Mouse (Mus musculus) liver, embryonic 11.5 days (tissue): ENCODE results near the gene Atp6v0a1. TPM values are rescaled to one million over a fixed set of nuclear protein-coding genes. Genes with fewer than 3 reads are reported as not detected.

ENCODE experiments used
- ATAC-seq: fragments of 200-750 bp; cut with Nextera tagmentation; replicated peaks from 2 replicates; pipeline ENCODE4 v1.8.0; 2017; ENCODE audit warnings: moderate number of reproducible peaks, mild to moderate bottlenecking, moderate TSS enrichment, moderate library complexity; ENCODE audit not compliant: low FRiP score
- DNase-seq: peaks from one replicate; pipeline ENCODE4 v3.0.0-alpha.2; 2017; ENCODE audit warnings: low spot score
- H3K27ac ChIP-seq: fragments of 300-500 bp; sonication (generic); 2 replicates; pipeline ENCODE4 v1.5.1; 2014; ENCODE audit warnings: mild to moderate bottlenecking, low read depth, low read length, control low read depth
- H3K27me3 ChIP-seq: fragments of 300-500 bp; sonication (generic); replicated peaks from 2 replicates; pipeline ENCODE4 v1.6.1; 2014; ENCODE audit warnings: low read length, mixed read lengths; ENCODE audit not compliant: control insufficient read depth, insufficient read depth
- H3K36me3 ChIP-seq: fragments of 300-500 bp; sonication (generic); 2 replicates; pipeline ENCODE4 v1.6.1; 2014; ENCODE audit warnings: mild to moderate bottlenecking, low read length, moderate library complexity, mixed read lengths; ENCODE audit not compliant: control insufficient read depth, insufficient read depth
- H3K4me1 ChIP-seq: fragments of 300-500 bp; sonication (generic); replicated peaks from 2 replicates; pipeline ENCODE4 v1.6.1; 2014; ENCODE audit warnings: low read length, mixed read lengths; ENCODE audit not compliant: control insufficient read depth, insufficient read depth
- H3K4me2 ChIP-seq: fragments of 300-500 bp; sonication (generic); 2 replicates; pipeline ENCODE4 v1.6.1; 2014; ENCODE audit warnings: mild to moderate bottlenecking, control low read depth, moderate library complexity
- H3K4me3 ChIP-seq: fragments of 300-500 bp; sonication (generic); 2 replicates; pipeline ENCODE4 v1.5.1; 2014; ENCODE audit warnings: low read depth, low read length, control low read depth
- H3K9ac ChIP-seq: fragments of 300-500 bp; sonication (generic); 2 replicates; pipeline ENCODE4 v1.6.1; 2014; ENCODE audit warnings: low read depth, low read length, control low read depth
- H3K9me3 ChIP-seq: fragments of 300-500 bp; sonication (generic); 2 replicates; pipeline ENCODE4 v1.6.1; 2016; ENCODE audit warnings: low read length, inconsistent platforms, mixed read lengths; ENCODE audit not compliant: control insufficient read depth
- WGBS: fragments of 180-500 bp; shearing (Covaris S2); extraction: QIAGEN DNeasy Blood & Tissue Kit; methylation state at CpG from one replicate; pipeline ENCODE4 v1.1.7; 2014; 5-methylcytosine and 5-hydroxymethylcytosine counted together
- polyA plus RNA-seq: library from polyadenylated mRNA; unstranded; fragments of >200 nt; fragmentation: Nextera tagmentation; extraction: Ambion mirVana; gene quantifications from 2 replicates; pipeline ENCODE4 v1.2.1, GENCODE M21; 2014

The Atp6v0a1 gene
- polyA plus RNA-seq, 1 experiment from 2014 or later: 60.0 TPM

DNA sequence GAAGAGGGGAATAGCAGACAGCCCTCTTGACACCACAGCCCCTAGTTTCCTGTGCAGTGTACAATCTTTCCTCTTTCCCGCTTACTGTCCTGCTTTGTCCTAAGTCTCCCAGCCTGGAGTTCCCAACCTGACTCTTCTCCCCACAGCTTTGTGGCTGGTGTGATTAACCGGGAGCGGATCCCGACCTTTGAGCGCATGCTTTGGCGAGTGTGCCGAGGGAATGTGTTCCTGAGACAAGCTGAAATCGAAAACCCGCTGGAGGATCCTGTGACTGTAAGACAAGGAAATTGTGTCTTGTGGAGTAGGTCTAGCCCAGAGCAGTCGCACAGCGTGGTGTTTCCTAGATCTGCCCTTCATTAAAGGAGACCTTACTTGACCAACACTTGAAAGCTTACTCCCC lies 17.9 kb downstream of the Atp6v0a1 start:
- WGBS: 86% methylated on average over 11 of the region's 11 CpGs
- Histone ChIP-seq H3K4me2 (no peak overlapping the region), H3K27me3 (no peaks in the 10 kb centered on the region), H3K4me1 (0 out of 2 replicates have a peak, but pooled peaks cover 5% of the 10 kb centered on the region), H3K27ac (no peak overlapping the region), H3K36me3 (peaks cover 43% of the 10 kb centered on the region), H3K9me3 (no peaks in the 10 kb centered on the region), H3K4me3 (no peak overlapping the region), H3K9ac (no peak overlapping the region)
- no peak for ATAC-seq
- no peak for DNase-seq

DNA sequence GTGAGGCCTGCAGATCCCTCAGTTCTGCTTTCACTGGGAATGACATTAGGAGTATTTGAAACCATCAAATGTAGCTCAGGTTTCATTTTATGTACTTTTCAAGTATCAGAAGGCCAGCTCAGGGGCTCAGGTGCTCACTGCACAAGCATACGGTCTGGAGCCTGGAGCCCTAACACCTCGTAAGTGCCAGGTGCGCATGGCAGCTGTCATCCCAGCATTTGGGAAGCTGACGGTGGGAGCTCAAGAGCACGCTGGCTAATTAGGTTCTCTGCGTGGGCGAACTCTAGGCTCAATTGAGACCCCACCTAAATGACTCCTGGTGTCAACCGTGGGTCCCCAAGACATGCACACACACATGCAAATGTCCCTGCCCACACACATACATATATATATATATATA lies 20.1 kb downstream of the Atp6v0a1 start:
- ATAC-seq (no peak), DNase-seq (no peak)
- Histone ChIP-seq H3K4me3 (no peak overlapping the region), H3K4me1 (0 out of 2 replicates have a peak, but pooled peaks cover 5% of the 10 kb centered on the region), H3K4me2 (no peak overlapping the region), H3K9me3 (no peaks in the 10 kb centered on the region), H3K36me3 (peaks cover 43% of the 10 kb centered on the region), H3K27ac (no peak overlapping the region), H3K9ac (no peak overlapping the region), H3K27me3 (no peaks in the 10 kb centered on the region)
- 93% methylated on average over 8 of the region's 8 CpGs for WGBS

DNA sequence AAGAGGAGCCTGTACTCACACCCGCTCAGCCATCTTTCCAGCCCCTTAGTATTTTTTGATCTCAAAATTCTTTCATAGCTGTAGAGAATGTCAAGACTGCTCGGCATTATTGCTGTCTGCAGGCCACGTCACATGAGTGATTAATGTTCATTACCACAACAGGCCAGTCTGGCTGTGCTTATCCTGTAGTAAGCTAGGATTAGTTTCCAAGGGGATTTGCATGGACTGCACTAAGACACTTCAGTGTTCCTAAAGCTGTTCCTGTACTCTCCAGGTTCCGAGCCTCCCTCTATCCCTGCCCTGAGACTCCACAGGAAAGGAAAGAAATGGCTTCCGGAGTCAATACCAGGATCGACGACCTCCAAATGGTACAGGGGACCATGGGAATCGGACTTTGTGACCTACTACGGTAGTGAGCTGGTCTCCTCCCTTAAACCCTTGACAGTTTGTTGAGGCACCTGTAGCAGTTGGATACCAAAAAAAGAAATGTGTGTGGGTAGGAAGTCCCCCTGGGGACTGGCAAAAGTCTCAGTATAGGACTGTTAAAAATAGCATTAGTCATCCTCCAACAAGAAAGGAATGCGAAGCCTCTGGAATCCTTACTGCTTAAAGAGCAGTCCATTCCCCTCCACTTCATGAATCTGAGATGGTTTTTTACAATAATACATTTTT lies 21.0 kb downstream of the Atp6v0a1 start:
- no peaks in the 10 kb centered on the region for H3K27me3 ChIP-seq
- DNase-seq (no peak), ATAC-seq (no peak)
- no peak overlapping the region for H3K4me3 ChIP-seq
- 89% methylated on average over 10 of the region's 10 CpGs for WGBS
- H3K4me2 ChIP-seq: no peak overlapping the region
- H3K9ac ChIP-seq: no peak overlapping the region
- H3K27ac ChIP-seq: no peak overlapping the region
- H3K4me1 ChIP-seq: 0 out of 2 replicates have a peak, but pooled peaks cover 5% of the 10 kb centered on the region
- no peaks in the 10 kb centered on the region for H3K9me3 ChIP-seq
- peaks cover 43% of the 10 kb centered on the region for H3K36me3 ChIP-seq

DNA sequence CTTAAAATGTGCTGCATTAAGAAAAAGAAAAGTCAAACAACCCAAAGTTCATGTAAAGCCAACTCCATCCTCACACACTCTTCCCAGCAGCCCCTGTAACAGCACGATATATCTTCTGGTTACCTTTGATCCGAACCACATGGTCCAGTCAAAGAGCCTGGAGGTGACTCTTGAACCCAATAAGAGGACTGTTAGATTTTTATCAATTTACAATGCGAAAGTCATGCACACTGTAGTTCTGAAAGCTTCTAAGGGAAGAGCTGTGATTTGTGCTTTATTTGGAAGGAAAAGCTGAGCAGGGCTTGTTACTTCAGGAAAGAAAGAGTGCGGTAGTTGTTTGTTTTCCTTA lies 21.5 kb downstream of the Atp6v0a1 start:
- no peak for ATAC-seq
- peaks cover 40% of the 10 kb centered on the region for H3K36me3 ChIP-seq

DNA sequence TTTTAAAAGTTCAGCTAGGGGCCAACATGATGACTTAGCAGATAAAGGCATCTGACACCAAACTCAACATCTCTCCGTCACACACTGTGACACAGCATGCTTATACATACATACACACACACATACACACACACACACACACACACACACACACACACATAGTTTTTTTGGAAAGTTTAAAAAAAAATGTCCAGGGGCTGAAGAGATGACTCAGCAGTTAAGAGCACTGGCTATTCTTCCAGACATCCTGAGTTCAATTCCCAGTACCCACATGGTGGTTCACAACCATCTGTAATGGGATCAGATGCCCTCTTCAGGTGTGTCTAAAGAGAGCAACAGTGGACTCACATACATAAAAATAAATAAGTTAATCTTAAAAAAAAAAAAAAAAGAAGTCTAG lies 22.2 kb downstream of the Atp6v0a1 start:
- Histone ChIP-seq H3K36me3 (peaks cover 40% of the 10 kb centered on the region), H3K4me3 (no peak overlapping the region), H3K4me1 (0 out of 2 replicates have a peak, but pooled peaks cover 5% of the 10 kb centered on the region), H3K27ac (no peak overlapping the region), H3K9ac (no peak overlapping the region), H3K9me3 (no peaks in the 10 kb centered on the region), H3K27me3 (no peaks in the 10 kb centered on the region), H3K4me2 (no peak overlapping the region)
- no peak for ATAC-seq
- no peak for DNase-seq
- 93% methylated on average over 1 of the region's 1 CpGs for WGBS

More for the DNA sequence above, 21.5 kb downstream of the Atp6v0a1 start:
- Histone ChIP-seq H3K27me3 (no peaks in the 10 kb centered on the region), H3K4me1 (0 out of 2 replicates have a peak, but pooled peaks cover 5% of the 10 kb centered on the region), H3K27ac (no peak overlapping the region), H3K9me3 (no peaks in the 10 kb centered on the region), H3K4me2 (no peak overlapping the region), H3K9ac (no peak overlapping the region), H3K4me3 (no peak overlapping the region)
- 89% methylated on average over 4 of the region's 4 CpGs for WGBS
- DNase-seq: no peak

DNA sequence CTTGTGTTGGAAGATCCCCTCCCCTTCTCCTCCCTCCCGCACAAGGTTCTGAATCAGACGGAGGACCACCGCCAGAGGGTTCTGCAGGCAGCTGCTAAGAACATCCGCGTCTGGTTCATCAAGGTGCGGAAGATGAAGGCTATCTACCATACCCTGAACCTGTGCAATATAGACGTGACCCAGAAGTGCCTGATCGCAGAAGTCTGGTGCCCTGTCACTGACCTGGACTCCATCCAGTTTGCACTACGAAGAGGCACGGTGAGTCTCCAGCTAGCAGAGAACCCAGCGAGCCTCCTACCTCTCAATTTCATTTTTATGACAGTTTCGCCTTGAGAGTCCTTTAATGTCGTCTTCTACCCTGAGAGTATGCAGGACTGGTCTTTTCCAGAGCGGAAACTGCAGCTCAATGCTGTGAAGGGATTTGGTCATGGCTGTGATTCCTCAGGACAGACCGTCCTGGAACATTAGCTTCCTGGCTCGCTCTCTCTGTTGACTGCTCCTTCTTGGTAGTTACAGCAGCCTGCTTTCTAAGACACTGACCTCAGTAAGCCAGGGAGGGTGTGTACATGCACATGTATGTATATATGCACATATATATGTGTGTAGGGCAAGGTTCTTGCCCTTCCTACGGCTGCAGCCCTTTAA lies 24.7 kb downstream of the Atp6v0a1 start:
- DNase-seq (no peak), ATAC-seq (no peak)
- H3K27ac ChIP-seq: no peak overlapping the region
- H3K9me3 ChIP-seq: no peaks in the 10 kb centered on the region
- peaks cover 54% of the 10 kb centered on the region for H3K36me3 ChIP-seq
- no peak overlapping the region for H3K9ac ChIP-seq
- WGBS: 95% methylated on average over 17 of the region's 17 CpGs
- 0 out of 2 replicates have a peak, but pooled peaks cover 5% of the 10 kb centered on the region for H3K4me1 ChIP-seq
- no peak overlapping the region for H3K4me2 ChIP-seq
- H3K27me3 ChIP-seq: no peaks in the 10 kb centered on the region
- H3K4me3 ChIP-seq: no peak overlapping the region

DNA sequence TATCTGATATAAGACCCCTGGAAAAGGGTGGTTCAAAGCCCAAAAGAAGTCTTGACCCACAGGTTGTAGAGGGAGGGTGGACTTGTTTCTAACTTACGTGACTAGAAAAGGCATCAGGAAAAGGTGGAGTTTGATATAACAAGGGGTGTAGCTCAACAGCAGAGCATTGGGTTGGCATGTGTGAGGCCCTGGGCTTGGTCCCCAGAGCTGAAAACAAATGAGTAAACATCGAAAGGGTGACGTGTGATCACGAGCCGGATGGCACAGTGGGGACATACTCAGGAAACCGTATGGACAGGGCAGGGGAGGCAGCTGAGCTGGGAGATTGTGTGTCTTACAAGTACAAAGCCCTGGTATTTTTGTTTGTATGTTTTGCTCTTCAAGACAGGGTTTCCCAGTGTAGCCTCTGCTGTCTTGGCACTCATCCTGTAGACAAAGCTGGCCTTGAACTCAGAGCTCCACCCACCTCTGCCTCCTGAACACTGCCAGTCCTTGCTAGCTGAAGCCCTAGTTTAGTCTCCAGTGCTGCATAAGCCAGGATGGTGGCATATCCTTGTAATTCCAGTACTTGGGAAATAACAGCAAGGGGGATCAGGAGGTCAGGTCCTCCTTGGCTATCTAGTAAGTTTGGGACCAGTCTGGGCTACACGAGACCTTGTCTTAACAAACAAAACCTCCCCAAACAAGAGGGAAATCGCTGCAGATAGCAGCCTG lies 25.5 kb downstream of the Atp6v0a1 start:
- Histone ChIP-seq H3K36me3 (peaks cover 57% of the 10 kb centered on the region), H3K4me3 (no peak overlapping the region), H3K4me2 (no peak overlapping the region), H3K27ac (no peak overlapping the region), H3K9me3 (no peaks in the 10 kb centered on the region), H3K9ac (no peak overlapping the region), H3K27me3 (no peaks in the 10 kb centered on the region), H3K4me1 (0 out of 2 replicates have a peak, but pooled peaks cover 5% of the 10 kb centered on the region)
- ATAC-seq (no peak), DNase-seq (no peak)
- 93% methylated on average over 8 of the region's 8 CpGs for WGBS

DNA sequence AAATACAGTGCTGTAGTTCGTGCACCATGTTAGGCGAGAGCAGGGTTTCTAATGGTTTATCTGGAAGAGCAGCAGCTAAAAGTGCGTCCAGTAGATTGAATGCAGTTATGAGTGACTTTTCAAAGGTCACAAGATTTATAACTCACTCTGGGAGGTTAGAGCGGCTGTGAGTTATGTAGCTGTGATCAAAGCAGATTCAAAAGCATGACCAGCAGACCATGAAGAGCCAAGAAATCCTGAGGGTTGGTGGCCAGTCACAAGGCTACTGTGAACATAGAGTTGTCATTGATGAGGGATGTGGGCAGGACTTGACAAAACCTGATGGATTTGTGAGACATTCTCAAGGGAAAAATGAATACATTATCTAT lies 26.1 kb downstream of the Atp6v0a1 start:
- H3K36me3 ChIP-seq: peaks cover 59% of the 10 kb centered on the region
- H3K9ac ChIP-seq: no peak overlapping the region
- no peak for ATAC-seq
- no peak overlapping the region for H3K4me3 ChIP-seq
- 0 out of 2 replicates have a peak, but pooled peaks cover 2% of the 10 kb centered on the region for H3K4me1 ChIP-seq
- no peak for DNase-seq
- H3K27ac ChIP-seq: no peak overlapping the region
- no peak overlapping the region for H3K4me2 ChIP-seq
- H3K9me3 ChIP-seq: no peaks in the 10 kb centered on the region
- H3K27me3 ChIP-seq: no peaks in the 10 kb centered on the region
- 92% methylated on average over 4 of the region's 4 CpGs for WGBS
